Mouse (Mus musculus) c-Kit-positive CD71-positive TER-119-negative erythroid progenitor cells, embryonic 14.5 days (primary cell): Measurements from ENCODE around the gene E2f6.

Experiments
- DNase-seq: peaks from one replicate; pipeline ENCODE4 v3.0.0-alpha.2; 2013; ENCODE audit warnings: low read depth

Gene E2f6

GRCm38 (mm10) chr12:16874086-16874485, 63.3 kb downstream of the E2f6 start:
- no peak for DNase-seq

DNA sequence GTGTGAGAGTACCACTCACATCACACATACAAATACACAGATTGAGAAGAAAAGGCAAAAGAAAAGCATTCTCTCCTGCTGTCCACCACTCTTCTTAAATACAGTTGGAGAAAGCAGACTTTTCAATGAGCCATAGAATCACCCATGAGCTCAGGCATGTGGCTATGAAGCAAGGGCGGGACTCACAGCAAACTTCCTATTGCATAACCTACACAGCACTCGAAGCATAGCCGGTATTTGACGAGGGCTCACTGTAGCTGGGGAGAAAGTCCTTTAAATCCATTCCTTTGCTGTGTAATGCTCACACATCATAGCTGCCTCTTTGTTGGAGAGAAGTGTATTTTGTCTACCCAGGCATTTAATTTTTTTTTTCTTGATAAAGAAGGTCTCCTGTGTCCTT, 64.5 kb downstream of the E2f6 start:
- DNase-seq, result no peak

- no peak for DNase-seq
Measured at GRCm38 (mm10) chr12:16875678-16876077, 64.9 kb downstream of the E2f6 start.

DNA sequence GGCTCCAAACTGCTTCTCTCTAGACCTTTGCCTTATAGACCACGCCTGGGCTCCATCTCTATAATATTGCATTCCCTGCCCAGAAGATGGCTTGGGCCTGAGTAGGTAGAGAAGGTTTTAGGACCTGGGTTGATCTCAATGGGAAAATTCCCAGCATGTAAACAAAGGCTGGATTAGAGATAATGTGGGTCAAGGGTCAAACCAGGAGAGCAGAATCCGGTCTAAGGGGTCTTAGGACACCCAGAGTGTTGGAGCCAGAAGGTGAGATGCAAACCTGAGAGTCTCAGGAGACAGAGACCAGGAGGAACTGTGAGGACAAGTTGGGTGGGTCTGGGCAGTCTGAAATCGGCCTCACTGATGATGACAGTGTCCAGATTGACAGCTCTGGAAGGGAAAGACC, 65.9 kb downstream of the E2f6 start:
- DNase-seq, result no peak

- no peak for DNase-seq
Measured at GRCm38 (mm10) chr12:16877141-16877540, 66.4 kb downstream of the E2f6 start.

DNA sequence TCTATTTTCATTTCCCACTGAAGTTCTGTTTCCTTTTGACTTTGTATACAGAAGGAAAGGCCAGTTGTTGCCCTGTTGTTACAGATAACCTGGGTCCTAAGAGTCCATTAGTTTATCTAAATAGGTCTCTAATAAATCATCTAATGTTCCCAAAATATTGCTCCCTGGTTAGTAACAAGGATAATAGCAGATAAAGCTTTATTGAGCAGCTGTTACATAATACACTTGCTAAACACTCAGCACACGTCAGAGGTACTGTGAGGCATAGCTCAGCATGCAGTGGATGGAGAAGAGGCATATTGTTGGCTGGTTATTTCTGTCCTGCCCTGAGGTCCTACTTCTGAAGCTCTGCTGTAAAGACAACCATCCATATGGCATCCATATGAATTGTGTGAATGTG, 66.9 kb downstream of the E2f6 start:
- DNase-seq, result no peak

DNA sequence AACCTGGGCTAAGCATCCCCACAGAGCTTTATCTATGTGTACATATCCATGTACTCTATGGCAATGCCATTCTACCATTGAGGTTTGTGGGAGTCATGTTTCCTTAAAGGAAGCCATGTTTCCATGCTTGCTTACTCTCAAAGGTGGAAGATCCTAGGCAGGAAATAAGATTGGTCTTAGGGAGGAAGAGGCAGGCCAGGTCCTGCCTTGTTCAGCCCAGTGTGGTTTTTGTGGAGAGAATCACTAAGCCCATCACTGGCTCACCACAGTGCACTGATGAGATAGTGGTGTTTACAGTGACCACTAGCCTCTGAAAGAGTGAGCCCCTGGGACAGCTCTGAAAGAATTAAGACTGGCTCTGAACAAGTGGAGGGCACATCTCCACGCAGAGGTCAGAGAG, 68.6 kb downstream of the E2f6 start:
- DNase-seq, result no peak

- DNase-seq, result no peak
Measured at GRCm38 (mm10) chr12:16880077-16880476, 69.3 kb downstream of the E2f6 start.

DNA sequence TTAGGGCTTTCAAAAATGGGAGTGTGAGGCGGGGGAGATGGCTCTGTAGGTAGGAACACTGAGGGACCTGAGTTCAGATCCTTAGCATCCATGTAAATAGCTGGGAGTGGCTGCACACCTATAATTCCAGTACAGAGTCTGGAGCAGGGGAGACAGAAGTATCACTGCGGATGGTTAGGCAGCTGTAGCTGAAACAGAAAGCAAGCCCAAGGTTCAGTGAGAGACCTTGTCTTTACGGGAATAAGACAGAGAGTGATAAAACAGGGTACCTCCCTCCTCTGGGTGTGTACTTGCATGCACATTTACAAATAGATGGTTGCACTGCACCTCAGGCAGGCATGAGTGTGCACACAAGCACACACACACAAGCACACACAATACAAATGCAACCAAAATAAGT, 71.7 kb downstream of the E2f6 start:
- DNase-seq, result no peak

GRCm38 (mm10) chr12:16883111-16883510, 72.3 kb downstream of the E2f6 start:
- no peak for DNase-seq

DNA sequence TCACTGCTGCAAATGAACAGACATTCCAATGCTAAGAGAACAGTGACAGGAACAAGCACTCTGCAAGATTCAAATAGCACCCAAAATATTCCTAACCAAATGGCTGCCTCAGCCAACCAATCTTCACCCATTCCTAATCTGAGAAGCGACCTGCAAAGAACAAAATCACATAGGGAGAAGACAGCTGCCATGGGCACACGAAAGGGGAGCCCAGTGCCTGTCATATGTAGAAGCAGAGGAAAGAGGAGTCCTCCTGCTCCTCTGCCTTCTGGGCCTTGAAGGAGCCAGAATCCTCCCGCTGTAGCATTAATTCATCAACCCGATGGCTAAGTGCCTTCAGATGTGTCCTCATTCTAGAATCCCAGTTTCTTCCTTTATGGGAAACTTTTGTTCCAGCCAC, 73.8 kb downstream of the E2f6 start:
- DNase-seq, result no peak

- DNase-seq, result no peak
Measured at GRCm38 (mm10) chr12:16886354-16886753, 75.6 kb downstream of the E2f6 start.
